Mouse (Mus musculus): ENCODE results near the gene Col12a1.

GRCm38 (mm10) chr9:79618839-79619597 lies 99.6 kb downstream of the Col12a1 start:
- TF ChIP-seq RCOR1 (conservative IDR thresholded peaks at IDR 0.05; ENCODE audit: low read depth, low read length) (no peak), CTCF (conservative IDR thresholded peaks at IDR 0.05 in 1 of 2, IDR thresholded peaks at IDR 0.05 in 1 of 2; ENCODE audit: low read depth in 2 of 2, low read length in 2 of 2) (no peak), BHLHE40 (IDR thresholded peaks at IDR 0.05; ENCODE audit: low read depth, low read length) (no peak), MAX (IDR thresholded peaks at IDR 0.05; ENCODE audit: low read length) (no peak), HCFC1 (IDR thresholded peaks at IDR 0.05; ENCODE audit: low read depth, low read length) (no peak), CHD2 (IDR thresholded peaks at IDR 0.05; ENCODE audit: low read length) (no peak), ZC3H11A (IDR thresholded peaks at IDR 0.05; ENCODE audit: low read depth, low read length) (no peak), POLR2A (IDR thresholded peaks at IDR 0.05; ENCODE audit: low read depth, low read length) (no peak), ETS1 (conservative IDR thresholded peaks at IDR 0.05; ENCODE audit: low read depth, low read length) (no peak)

Measured in CH12.LX (cell line).